Mouse (Mus musculus): ENCODE data around the gene Hemk1. TPM values are rescaled to one million over a fixed set of nuclear protein-coding genes. Genes with fewer than 3 reads are reported as not detected.

The Hemk1 gene
- polyA plus RNA-seq, 1 experiment from 2014 or later, result 10.1 TPM

- ATAC-seq (ENCODE audit: insufficient number of reproducible peaks, low FRiP score, low TSS enrichment, low read depth), result no peak
- 48% methylated on average over 12 of the region's 12 CpGs for WGBS
- H3K36me3 ChIP-seq, result no peaks in the 10 kb centered on the region
- peak overlapping the region; percentile 87 for H3K4me2 ChIP-seq
- peak overlapping the region; percentile 38; the same call in 1 of the 2 replicates for H3K9ac ChIP-seq
- peak overlapping the region; percentile 63 for H3K4me3 ChIP-seq
- H3K27ac ChIP-seq, result no peak overlapping the region
- H3K27me3 ChIP-seq, result peaks cover 10% of the 10 kb centered on the region
- H3K9me3 ChIP-seq, result no peaks in the 10 kb centered on the region
- peaks cover 17% of the 10 kb centered on the region for H3K4me1 ChIP-seq
Measured at GRCm38 (mm10) chr9:107340911-107341645, 2.9 kb upstream of the Hemk1 start.

GRCm38 (mm10) chr9:107340267-107340859 lies 2.2 kb upstream of the Hemk1 start, which contains the start of gene 6430571L13Rik:
Gene 6430571L13Rik, plus strand, starts transcription at chr9:107340602.
- peak within 1 kb of the TSS; percentile 38 for H3K9ac ChIP-seq
- peak; percentile 79 for ATAC-seq (ENCODE audit: insufficient number of reproducible peaks, low FRiP score, low TSS enrichment, low read depth)
- H3K27ac ChIP-seq, result no peak within 1 kb of the TSS

GRCm38 (mm10) chr9:107336386-107336785 lies 1.8 kb downstream of the Hemk1 start:
- Histone ChIP-seq H3K9me3 (no peaks in the 10 kb centered on the region), H3K9ac (no peak overlapping the region), H3K4me2 (no peak overlapping the region), H3K4me1 (peaks cover 17% of the 10 kb centered on the region), H3K36me3 (peaks cover 9% of the 10 kb centered on the region; the same call in 1 of the 2 replicates), H3K4me3 (no peak overlapping the region), H3K27ac (no peak overlapping the region), H3K27me3 (peaks cover 3% of the 10 kb centered on the region; the same call in 1 of the 2 replicates)
- WGBS, result 84% methylated on average over 6 of the region's 6 CpGs
- no peak for ATAC-seq (ENCODE audit: insufficient number of reproducible peaks, low FRiP score, low TSS enrichment, low read depth)

More at GRCm38 (mm10) chr9:107340267-107340859, 2.2 kb upstream of the Hemk1 start, which contains the start of gene 6430571L13Rik:
- Histone ChIP-seq H3K36me3 (no peaks in the 10 kb centered on the region), H3K4me2 (peak within 1 kb of the TSS; percentile 87), H3K4me1 (peaks cover 17% of the 10 kb centered on the region), H3K4me3 (peak within 1 kb of the TSS; percentile 63), H3K9me3 (no peaks in the 10 kb centered on the region), H3K27me3 (peaks cover 10% of the 10 kb centered on the region)
- WGBS, result under 1% methylated on average over 34 of the region's 34 CpGs

- no peak for ATAC-seq (ENCODE audit: insufficient number of reproducible peaks, low FRiP score, low TSS enrichment, low read depth)
- Histone ChIP-seq H3K36me3 (peaks cover 9% of the 10 kb centered on the region; the same call in 1 of the 2 replicates), H3K4me3 (no peak overlapping the region), H3K9ac (no peak overlapping the region), H3K9me3 (no peaks in the 10 kb centered on the region), H3K27me3 (no peaks in the 10 kb centered on the region), H3K27ac (no peak overlapping the region), H3K4me1 (peaks cover 15% of the 10 kb centered on the region), H3K4me2 (no peak overlapping the region)
- WGBS, result 15% methylated on average over 5 of the region's 5 CpGs
Measured at GRCm38 (mm10) chr9:107335909-107336308, 2.2 kb downstream of the Hemk1 start.

- Histone ChIP-seq H3K4me2 (no peak overlapping the region), H3K27ac (no peak overlapping the region), H3K36me3 (peaks cover 9% of the 10 kb centered on the region; the same call in 1 of the 2 replicates), H3K9ac (no peak overlapping the region), H3K4me3 (no peak overlapping the region), H3K9me3 (no peaks in the 10 kb centered on the region), H3K4me1 (peaks cover 13% of the 10 kb centered on the region), H3K27me3 (no peaks in the 10 kb centered on the region)
- 87% methylated on average over 5 of the region's 5 CpGs for WGBS
- no peak for ATAC-seq (ENCODE audit: insufficient number of reproducible peaks, low FRiP score, low TSS enrichment, low read depth)
Measured at GRCm38 (mm10) chr9:107335046-107335445, 3.1 kb downstream of the Hemk1 start.

- ATAC-seq (ENCODE audit: insufficient number of reproducible peaks, low FRiP score, low TSS enrichment, low read depth), result no peak
- Histone ChIP-seq H3K36me3 (peaks cover 9% of the 10 kb centered on the region; the same call in 1 of the 2 replicates), H3K4me1 (peaks cover 13% of the 10 kb centered on the region), H3K27ac (no peak overlapping the region), H3K9ac (no peak overlapping the region), H3K27me3 (no peaks in the 10 kb centered on the region), H3K4me2 (no peak overlapping the region), H3K4me3 (no peak overlapping the region), H3K9me3 (no peaks in the 10 kb centered on the region)
- WGBS, result 73% methylated on average over 6 of the region's 6 CpGs
Measured at GRCm38 (mm10) chr9:107334356-107334755, 3.8 kb downstream of the Hemk1 start.

GRCm38 (mm10) chr9:107333686-107334085 lies 4.5 kb downstream of the Hemk1 start:
- Histone ChIP-seq H3K4me3 (no peak overlapping the region), H3K9me3 (no peaks in the 10 kb centered on the region), H3K27me3 (no peaks in the 10 kb centered on the region), H3K4me2 (no peak overlapping the region), H3K27ac (no peak overlapping the region), H3K4me1 (peaks cover 10% of the 10 kb centered on the region), H3K9ac (no peak overlapping the region), H3K36me3 (peaks cover 9% of the 10 kb centered on the region; the same call in 1 of the 2 replicates)
- WGBS, result 55% methylated on average over 2 of the region's 2 CpGs
- no peak for ATAC-seq (ENCODE audit: insufficient number of reproducible peaks, low FRiP score, low TSS enrichment, low read depth)

- H3K27ac ChIP-seq, result no peak overlapping the region
- no peaks in the 10 kb centered on the region for H3K4me1 ChIP-seq
- no peak overlapping the region for H3K4me2 ChIP-seq
- H3K27me3 ChIP-seq, result no peaks in the 10 kb centered on the region
- ATAC-seq (ENCODE audit: insufficient number of reproducible peaks, low FRiP score, low TSS enrichment, low read depth), result no peak
- no peak overlapping the region for H3K4me3 ChIP-seq
- H3K36me3 ChIP-seq, result peaks cover 16% of the 10 kb centered on the region; the same call in 1 of the 2 replicates
- WGBS, result 72% methylated on average over 6 of the region's 6 CpGs
- H3K9ac ChIP-seq, result no peak overlapping the region
- no peaks in the 10 kb centered on the region for H3K9me3 ChIP-seq
Measured at GRCm38 (mm10) chr9:107330791-107331190, 7.4 kb downstream of the Hemk1 start.

- H3K27me3 ChIP-seq, result no peaks in the 10 kb centered on the region
- H3K4me3 ChIP-seq, result no peak overlapping the region
- H3K4me1 ChIP-seq, result peaks cover 11% of the 10 kb centered on the region; the same call in 1 of the 2 replicates
- H3K36me3 ChIP-seq, result peaks cover 11% of the 10 kb centered on the region; the same call in 1 of the 2 replicates
- no peak overlapping the region for H3K4me2 ChIP-seq
- no peak overlapping the region for H3K9ac ChIP-seq
- no peak overlapping the region for H3K27ac ChIP-seq
- WGBS, result 87% methylated on average over 16 of the region's 16 CpGs
- ATAC-seq (ENCODE audit: insufficient number of reproducible peaks, low FRiP score, low TSS enrichment, low read depth), result no peak
- no peaks in the 10 kb centered on the region for H3K9me3 ChIP-seq
Measured at GRCm38 (mm10) chr9:107327879-107328620, 10.1 kb downstream of the Hemk1 start.

GRCm38 (mm10) chr9:107325904-107326303 lies 12.2 kb downstream of the Hemk1 start:
- 79% methylated on average over 7 of the region's 7 CpGs for WGBS

GRCm38 (mm10) chr9:107324799-107325561 lies 13.2 kb downstream of the Hemk1 start:
- 69% methylated on average over 4 of the region's 4 CpGs for WGBS
- no peak overlapping the region for H3K4me2 ChIP-seq
- peaks cover 11% of the 10 kb centered on the region; the same call in 1 of the 2 replicates for H3K4me1 ChIP-seq
- no peak overlapping the region for H3K4me3 ChIP-seq
- ATAC-seq (ENCODE audit: insufficient number of reproducible peaks, low FRiP score, low TSS enrichment, low read depth), result no peak
- H3K27ac ChIP-seq, result no peak overlapping the region
- peaks cover 7% of the 10 kb centered on the region; the same call in 1 of the 2 replicates for H3K36me3 ChIP-seq
- no peaks in the 10 kb centered on the region for H3K27me3 ChIP-seq
- H3K9ac ChIP-seq, result no peak overlapping the region
- no peaks in the 10 kb centered on the region for H3K9me3 ChIP-seq

More at GRCm38 (mm10) chr9:107325904-107326303, 12.2 kb downstream of the Hemk1 start:
- peaks cover 11% of the 10 kb centered on the region; the same call in 1 of the 2 replicates for H3K4me1 ChIP-seq
- no peak overlapping the region for H3K4me2 ChIP-seq
- ATAC-seq (ENCODE audit: insufficient number of reproducible peaks, low FRiP score, low TSS enrichment, low read depth), result no peak
- H3K9ac ChIP-seq, result no peak overlapping the region
- H3K27me3 ChIP-seq, result no peaks in the 10 kb centered on the region
- peaks cover 7% of the 10 kb centered on the region; the same call in 1 of the 2 replicates for H3K36me3 ChIP-seq
- no peak overlapping the region for H3K27ac ChIP-seq
- no peaks in the 10 kb centered on the region for H3K9me3 ChIP-seq
- no peak overlapping the region for H3K4me3 ChIP-seq
